Mouse (Mus musculus) T-helper 1 cell (primary cell): ENCODE results near the gene Tmem165.

Experiments
- in situ Hi-C: fragments of 300-600 bp; cut with MboI, MseI; formaldehyde crosslinking; loops from one replicate; pipeline ENCODE4 v1.15.1; 2025; ENCODE audit warnings: high pct_unique_total_duplicates

Tmem165 gene

DNA sequence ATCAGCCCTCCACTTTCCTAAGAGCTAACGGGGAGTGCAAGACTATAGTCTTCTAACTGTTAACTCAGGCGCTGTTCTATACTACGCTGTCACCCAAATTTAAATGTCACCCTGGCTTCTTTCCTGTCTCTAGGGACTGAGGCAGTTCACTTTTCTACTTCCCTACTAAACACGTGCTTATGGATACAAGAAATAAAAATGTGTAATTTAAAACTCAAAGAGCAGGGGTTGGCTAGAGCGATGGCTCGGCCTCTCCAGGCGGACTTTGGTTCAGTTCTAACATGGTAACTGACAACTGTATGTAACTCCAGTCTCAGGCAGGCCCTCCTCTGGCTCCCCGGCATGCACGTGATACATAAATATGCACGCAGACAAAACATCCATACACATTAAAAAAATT lies 60.8 kb downstream of the Tmem165 start:
- in situ Hi-C loops, result no loop called here

DNA sequence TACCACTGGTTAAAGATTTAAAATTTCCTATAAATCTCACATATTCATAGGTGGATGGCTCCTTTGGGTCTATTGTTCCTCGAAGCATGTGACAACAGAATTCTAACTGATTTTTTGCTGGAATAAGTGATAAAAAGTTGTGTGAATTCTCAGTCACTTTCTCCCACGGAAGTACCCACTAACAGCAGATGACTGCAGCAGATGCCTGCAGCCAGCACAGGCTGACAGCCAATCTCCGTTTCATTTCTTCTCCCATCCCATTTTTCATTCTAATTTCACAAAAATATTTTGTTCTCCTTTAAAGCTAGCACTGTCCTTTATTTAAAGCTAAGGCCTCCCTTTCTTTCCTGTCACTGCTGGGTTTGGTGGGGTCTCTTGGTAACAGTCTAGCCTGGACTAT lies 61.7 kb downstream of the Tmem165 start:
- in situ Hi-C loops, result no loop called here

DNA sequence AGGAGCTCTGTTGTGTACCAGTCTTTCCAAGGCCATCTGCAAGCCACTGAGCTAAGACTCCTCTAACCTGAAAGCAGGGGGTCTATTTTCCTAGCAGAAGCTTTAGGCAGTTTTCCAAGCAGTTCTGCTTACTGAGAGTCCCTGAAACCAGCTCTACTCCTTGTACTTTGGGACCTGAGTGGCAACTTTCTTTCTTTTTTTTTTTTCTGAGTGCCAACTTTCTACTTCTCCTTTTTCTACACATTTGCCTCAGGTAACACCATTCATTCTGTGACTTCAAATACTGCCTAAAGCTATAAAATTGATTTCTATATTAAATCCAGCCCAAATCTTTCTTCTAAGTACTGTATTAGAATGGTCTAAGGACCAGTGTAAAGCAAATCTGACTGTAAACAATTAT lies 62.9 kb downstream of the Tmem165 start:
- in situ Hi-C loops, result no loop called here

DNA sequence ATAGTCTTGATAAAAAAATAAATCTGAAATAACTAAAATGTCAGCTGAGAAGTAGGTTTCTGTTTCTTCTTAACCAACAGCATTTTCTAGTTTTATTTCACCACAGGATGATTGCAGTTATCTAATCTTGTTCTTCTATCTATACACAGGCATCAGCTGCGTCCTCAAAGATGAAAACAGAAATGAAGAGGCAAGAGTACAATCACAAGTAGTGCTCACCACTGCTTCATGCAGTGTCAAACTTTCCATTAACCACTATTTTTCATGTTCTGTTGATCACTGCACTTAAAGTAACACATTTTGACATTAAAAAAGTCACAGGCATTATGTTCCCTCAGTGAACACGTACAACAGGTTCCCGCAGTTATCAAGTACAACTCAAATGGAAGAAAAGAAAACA lies 67.3 kb downstream of the Tmem165 start:
- in situ Hi-C loops, result loop anchor here (5.0 kb wide), 1 partner anchor 64 kb away; no protein-coding TSS in a partner anchor
